In genomic region chr7:98804841-98805772, GRCm38 (mm10) we compare ENCODE assay signal across 10 mouse cellular contexts. TPM values are rescaled to one million over a fixed set of nuclear protein-coding genes. Genes with fewer than 3 reads are reported as not detected.
DNase-seq lines count a peak whose midpoint lies in the region; ATAC-seq lines count a peak whose summit lies in the region.
"Had no signal": no experiment of that assay in that cellular context is flagged by ENCODE, and none has a peak within 500 bp of the region (broad histone marks: within the 10 kb centered on the region; RNA-seq: fewer than 3 reads in every experiment).

No protein-coding gene starts in this region.

- 41% methylated on average over 12 of the region's 12 CpGs for WGBS in hindbrain, embryonic 16.5 days
- WGBS in intestine, embryonic 16.5 days, result 64% methylated on average over 12 of the region's 12 CpGs

- DNase-seq in kidney, adult 11 months, result peak; percentile 45
- DNase-seq in kidney, postnatal 10 days, result no peak
- peak; percentile 72 for DNase-seq in Muller cell, postnatal 12 days (ENCODE audit: inconsistent ontology term)
- DNase-seq in monocyte, adult 2 months (ENCODE audit: low read depth in 1 of 2, low spot score in 2 of 2), result peak; percentile 78 to 87
- no peak for DNase-seq in right cerebral cortex, postnatal 25 days
- DNase-seq: cerebellum, adult 2 months had no signal

- H3K4me1 ChIP-seq in hindbrain, embryonic 16.5 days (ENCODE audit: control insufficient read depth, insufficient read depth, low read depth, low read length), result peaks cover 9% of the 10 kb centered on the region; the same call in 1 of the 2 replicates
- no peaks in the 10 kb centered on the region; the same call in 1 of the 2 replicates for H3K4me1 ChIP-seq in intestine, embryonic 16.5 days (ENCODE audit: control insufficient read depth, insufficient read depth, low read length)

- no peak overlapping the region for H3K4me3 ChIP-seq in hindbrain, embryonic 16.5 days (ENCODE audit: low read length)
- no peak overlapping the region for H3K4me3 ChIP-seq in intestine, embryonic 16.5 days (ENCODE audit: low read length)
- H3K4me3 ChIP-seq: midbrain, embryonic 12.5 days had no signal

- no peak overlapping the region for H3K27ac ChIP-seq in hindbrain, embryonic 16.5 days (ENCODE audit: low read depth, low read length)
- H3K27ac ChIP-seq in intestine, embryonic 16.5 days (ENCODE audit: low read length), result no peak overlapping the region
- H3K27ac ChIP-seq: midbrain, embryonic 12.5 days had no signal

- no peaks in the 10 kb centered on the region for H3K36me3 ChIP-seq in hindbrain, embryonic 16.5 days (ENCODE audit: control insufficient read depth, insufficient read depth, low read length)
- H3K36me3 ChIP-seq in intestine, embryonic 16.5 days (ENCODE audit: control insufficient read depth, insufficient read depth, low read length), result no peaks in the 10 kb centered on the region
- H3K36me3 ChIP-seq: midbrain, embryonic 12.5 days had no signal

- H3K9me3 ChIP-seq in hindbrain, embryonic 16.5 days (ENCODE audit: control insufficient read depth, low read length), result peaks cover 3% of the 10 kb centered on the region; the same call in 1 of the 2 replicates
- H3K9me3 ChIP-seq in intestine, embryonic 16.5 days (ENCODE audit: control insufficient read depth, low read length), result no peaks in the 10 kb centered on the region
- H3K9me3 ChIP-seq: midbrain, embryonic 12.5 days had no signal

- peak; percentile 59 for ATAC-seq in hindbrain, embryonic 16.5 days
- ATAC-seq in cerebellum, adult (ENCODE audit: insufficient number of reproducible peaks, low FRiP score, low TSS enrichment), result no peak
- no peak for ATAC-seq in intestine, embryonic 16.5 days

- no peaks in the 10 kb centered on the region for H3K27me3 ChIP-seq in hindbrain, embryonic 16.5 days (replicated peaks; ENCODE audit: control insufficient read depth, insufficient read depth, low read length)
- H3K27me3 ChIP-seq in intestine, embryonic 16.5 days (replicated peaks; ENCODE audit: control insufficient read depth, insufficient read depth, low read length), result no peaks in the 10 kb centered on the region
- H3K27me3 ChIP-seq: midbrain, embryonic 12.5 days had no signal

- no peak overlapping the region for H3K9ac ChIP-seq in hindbrain, embryonic 16.5 days (ENCODE audit: low read depth, low read length)
- no peak overlapping the region for H3K9ac ChIP-seq in intestine, embryonic 16.5 days (ENCODE audit: low read depth, low read length)
- H3K9ac ChIP-seq: midbrain, embryonic 12.5 days had no signal

- no peak overlapping the region for H3K4me2 ChIP-seq in hindbrain, embryonic 16.5 days (ENCODE audit: low read length)
- H3K4me2 ChIP-seq in intestine, embryonic 16.5 days (ENCODE audit: low read depth, low read length), result no peak overlapping the region
- H3K4me2 ChIP-seq: midbrain, embryonic 12.5 days had no signal

RNA-seq across cellular contexts. Expression of gene Wnt11, which starts 29.8 kb away (rescaled TPM):
- polyA plus RNA-seq in hindbrain, embryonic 16.5 days (2015; fragmentation: Nextera tagmentation; extraction: Ambion mirVana), result 1.4 and 2.7 TPM in 2 replicates
- 1.8 and 2.0 TPM in 2 replicates for polyA plus RNA-seq in intestine, embryonic 16.5 days (2015; fragmentation: Nextera tagmentation; extraction: Ambion mirVana)

Comparison
In these comparisons a context has a peak if more than half of its experiments do, and no peak if none do; other contexts are left out.
1. DNase-seq: peak in kidney, adult 11 months (single experiment), Muller cell, postnatal 12 days (single experiment) and monocyte, adult 2 months (2 of 2); none in kidney, postnatal 10 days (single experiment) and right cerebral cortex, postnatal 25 days (single experiment).